Mouse (Mus musculus) B cell, adult 62 days (primary cell): ENCODE data around the gene Gm11114. TPM values are rescaled to one million over a fixed set of nuclear protein-coding genes. Genes with fewer than 3 reads are reported as not detected.

ENCODE experiments used
- total RNA-seq: library from RNA; stranded (reverse); gene quantifications from 4 replicates; pipeline ENCODE4 v1.2.4, GENCODE M21; 2023

Gm11114 gene
- not detected in 4 replicates for total RNA-seq

DNA sequence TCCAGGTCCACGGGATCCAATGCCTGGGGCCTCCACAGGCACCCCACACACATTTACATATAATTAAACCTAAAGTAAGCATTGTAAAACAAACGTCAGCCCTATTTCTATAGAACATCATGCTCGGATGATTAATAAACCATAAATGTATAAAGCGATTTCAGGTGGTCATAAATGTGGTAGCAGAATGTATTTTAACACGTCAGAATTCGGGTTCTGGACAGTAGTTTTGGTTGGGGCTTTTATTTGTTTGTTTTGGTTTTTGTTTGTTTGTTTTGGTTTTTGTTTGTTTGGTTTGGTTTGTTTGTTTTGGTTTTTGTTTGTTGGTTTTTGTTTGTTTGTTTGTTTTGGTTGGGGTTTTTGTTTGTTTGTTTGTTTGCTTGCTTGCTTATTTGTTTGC lies at the start of gene Gm11114:
Gene Gm11114 (plus strand): TSS at position 301 of the 400 bp plus-strand sequence.

GRCm38 (mm10) chr9:85327242-85328211 lies 15.0 kb downstream of the Gm11114 start, which contains the start of gene Tent5a:
Gene Tent5a (minus strand): TSS chr9:85327348.

Other genes with a start within 250 kb of the Gm11114 start
- 6.4 to 7.5 TPM (median 7.2 TPM) in 4 replicates for gene Tent5a, start 14.6 kb downstream of the Gm11114 start, total RNA-seq